Mouse (Mus musculus): ENCODE measurements around the gene Flot1. TPM values are rescaled to one million over a fixed set of nuclear protein-coding genes. Genes with fewer than 3 reads are reported as not detected.
"Not testable (repeated sequence)": the region's sequence is repeated elsewhere in the genome, so short reads cannot be mapped to it uniquely, and the experiment has no call there.

The Flot1 gene
- polyA plus RNA-seq, 1 experiment = 212 TPM

GRCm38 (mm10) chr17:35838570-35838969, 15.5 kb downstream of the Flot1 start:
- TF ChIP-seq CTCF (IDR thresholded peaks at IDR 0.05; ENCODE audit: extremely low read depth, insufficient read depth, low read length) = no peak
- H3K4me1 ChIP-seq (ENCODE audit: control insufficient read depth, insufficient read depth, low read length) = peaks cover 3% of the 10 kb centered on the region; the same call in 1 of the 2 replicates
- H3K4me3 ChIP-seq (ENCODE audit: insufficient read depth, low read length) = no peak overlapping the region; the same call in 1 of the 2 replicates
- H3K27ac ChIP-seq (ENCODE audit: insufficient read depth, low read length) = no peak overlapping the region

DNA sequence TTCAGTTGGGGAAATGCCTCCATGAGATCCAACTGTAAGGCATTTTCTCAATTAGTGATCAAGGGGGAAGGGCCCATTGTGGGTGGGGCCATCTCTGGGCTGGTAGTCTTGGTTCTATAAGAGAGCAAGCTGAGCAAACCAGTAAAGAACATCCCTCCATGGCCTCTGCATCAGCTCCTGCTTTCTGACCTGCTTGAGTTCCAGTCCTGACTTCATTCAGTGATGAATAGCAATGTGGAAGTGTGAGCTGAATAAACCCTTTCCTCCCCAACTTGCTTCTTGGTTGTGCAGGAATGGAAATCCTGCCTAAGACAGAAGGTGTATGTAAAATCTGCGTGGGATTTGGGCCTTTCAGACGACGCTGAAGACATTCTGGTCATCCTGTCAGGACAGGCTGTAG, 16.0 kb downstream of the Flot1 start:
- not testable (repeated sequence) for H3K27ac ChIP-seq (ENCODE audit: insufficient read depth, low read length); H3K4me3 ChIP-seq (ENCODE audit: insufficient read depth, low read length); H3K4me1 ChIP-seq (ENCODE audit: control insufficient read depth, insufficient read depth, low read length)

GRCm38 (mm10) chr17:35840561-35840960, 17.5 kb downstream of the Flot1 start:
- Histone ChIP-seq H3K4me3 (ENCODE audit: insufficient read depth, low read length) (peak overlapping the region; percentile 29; the same call in 1 of the 2 replicates), H3K27ac (ENCODE audit: insufficient read depth, low read length) (no peak overlapping the region), H3K4me1 (ENCODE audit: control insufficient read depth, insufficient read depth, low read length) (no peaks in the 10 kb centered on the region)
- TF ChIP-seq POLR2A (IDR thresholded peaks at IDR 0.05; ENCODE audit: extremely low read depth, insufficient read depth, low read length) = no peak
- TF ChIP-seq CTCF (IDR thresholded peaks at IDR 0.05; ENCODE audit: extremely low read depth, insufficient read depth, low read length) = no peak

DNA sequence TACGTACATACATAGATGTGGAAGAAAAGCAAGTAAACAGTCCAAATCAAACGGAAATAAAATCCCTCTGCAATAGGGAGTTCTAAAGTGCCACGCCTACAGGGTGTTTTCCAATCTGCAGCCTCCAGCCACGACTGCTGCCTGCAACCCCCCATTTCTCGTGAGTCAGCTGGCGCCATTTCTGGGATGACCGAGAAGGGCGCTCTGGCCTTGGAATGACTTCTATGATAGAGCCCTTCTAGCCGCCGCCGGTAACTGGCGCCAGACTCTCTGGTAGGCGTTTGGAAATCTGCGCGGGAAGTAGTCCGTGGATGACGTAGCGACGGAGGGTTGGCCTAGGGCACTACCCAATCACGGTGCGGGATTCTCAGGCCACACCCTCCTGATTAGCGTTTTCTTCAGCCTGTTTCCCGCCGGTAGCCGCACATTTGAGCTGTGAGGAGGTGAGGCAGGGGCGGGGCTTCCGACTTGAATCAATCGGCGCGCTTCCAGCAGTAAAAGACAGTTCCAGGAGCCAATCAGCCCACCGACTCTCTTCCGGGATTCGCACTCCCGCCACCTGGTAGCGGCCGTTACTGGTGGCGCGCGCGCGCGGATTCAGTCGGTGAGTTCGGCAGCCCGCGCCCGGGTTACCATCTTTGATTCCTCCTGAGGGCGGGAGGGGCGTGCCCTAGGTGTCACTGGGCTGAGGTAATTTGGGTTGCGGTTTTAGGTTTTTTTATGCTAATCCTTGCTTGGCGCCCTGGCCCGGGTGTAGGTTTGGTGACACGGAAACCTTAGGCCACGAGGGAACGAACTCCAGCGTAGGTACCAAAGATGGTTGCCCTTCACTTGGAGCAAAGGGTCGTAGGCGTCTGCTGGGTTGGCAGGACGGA, 18.3 kb downstream of the Flot1 start, which contains the start of gene Mdc1:
Gene Mdc1, plus strand, starts transcription at position 440 of the 875 bp plus-strand sequence.
- H3K4me3 ChIP-seq (ENCODE audit: insufficient read depth, low read length) = peak within 1 kb of the TSS; percentile 52
- no peak within 1 kb of the TSS for H3K27ac ChIP-seq (ENCODE audit: insufficient read depth, low read length)
- TF ChIP-seq POLR2A (IDR thresholded peaks at IDR 0.05; ENCODE audit: extremely low read depth, insufficient read depth, low read length) (peak; percentile 77), CTCF (IDR thresholded peaks at IDR 0.05; ENCODE audit: extremely low read depth, insufficient read depth, low read length) (no peak)
- H3K4me1 ChIP-seq (ENCODE audit: control insufficient read depth, insufficient read depth, low read length) = no peaks in the 10 kb centered on the region

- H3K4me3 ChIP-seq (ENCODE audit: insufficient read depth, low read length) = peak overlapping the region; percentile 52
- no peak overlapping the region for H3K27ac ChIP-seq (ENCODE audit: insufficient read depth, low read length)
- H3K4me1 ChIP-seq (ENCODE audit: control insufficient read depth, insufficient read depth, low read length) = no peaks in the 10 kb centered on the region
- TF ChIP-seq CTCF (IDR thresholded peaks at IDR 0.05; ENCODE audit: extremely low read depth, insufficient read depth, low read length) = no peak
- no peak for TF ChIP-seq POLR2A (IDR thresholded peaks at IDR 0.05; ENCODE audit: extremely low read depth, insufficient read depth, low read length)
These were observed 19.0 kb downstream of the Flot1 start for GRCm38 (mm10) chr17:35842006-35842405.

DNA sequence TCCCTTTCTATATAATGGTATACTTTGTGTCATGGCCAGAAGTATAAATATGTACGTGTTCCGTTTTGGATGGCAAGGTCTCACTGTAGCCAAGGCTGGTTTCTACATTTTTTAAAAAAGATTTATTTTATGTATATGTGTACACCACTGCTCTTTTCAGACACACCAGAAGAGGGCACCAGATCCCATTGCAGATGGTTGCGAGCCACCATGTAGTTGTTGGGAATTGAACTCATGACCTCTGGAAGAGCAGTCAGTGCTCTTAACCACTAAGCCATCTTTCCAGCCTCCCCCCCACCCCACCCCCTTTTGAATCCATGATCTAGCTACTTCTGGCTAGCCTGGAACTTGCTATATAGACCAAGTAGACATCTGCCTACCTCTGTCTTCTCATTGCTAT, 20.5 kb downstream of the Flot1 start:
- no peak overlapping the region for H3K27ac ChIP-seq (ENCODE audit: insufficient read depth, low read length)
- H3K4me1 ChIP-seq (ENCODE audit: control insufficient read depth, insufficient read depth, low read length) = no peaks in the 10 kb centered on the region
- H3K4me3 ChIP-seq (ENCODE audit: insufficient read depth, low read length) = no peak overlapping the region
- TF ChIP-seq POLR2A (IDR thresholded peaks at IDR 0.05; ENCODE audit: extremely low read depth, insufficient read depth, low read length) (no peak), CTCF (IDR thresholded peaks at IDR 0.05; ENCODE audit: extremely low read depth, insufficient read depth, low read length) (no peak)

GRCm38 (mm10) chr17:35848112-35848511, 25.1 kb downstream of the Flot1 start:
- Histone ChIP-seq H3K4me3 (ENCODE audit: insufficient read depth, low read length) (no peak overlapping the region), H3K27ac (ENCODE audit: insufficient read depth, low read length) (no peak overlapping the region), H3K4me1 (ENCODE audit: control insufficient read depth, insufficient read depth, low read length) (no peaks in the 10 kb centered on the region)
- TF ChIP-seq POLR2A (IDR thresholded peaks at IDR 0.05; ENCODE audit: extremely low read depth, insufficient read depth, low read length) (no peak), CTCF (IDR thresholded peaks at IDR 0.05; ENCODE audit: extremely low read depth, insufficient read depth, low read length) (peak; percentile 10; the same call in 1 of the 2 replicates)

- Histone ChIP-seq H3K4me3 (ENCODE audit: insufficient read depth, low read length) (no peak overlapping the region), H3K27ac (ENCODE audit: insufficient read depth, low read length) (no peak overlapping the region), H3K4me1 (ENCODE audit: control insufficient read depth, insufficient read depth, low read length) (no peaks in the 10 kb centered on the region)
- TF ChIP-seq POLR2A (IDR thresholded peaks at IDR 0.05; ENCODE audit: extremely low read depth, insufficient read depth, low read length) = no peak
- no peak for TF ChIP-seq CTCF (IDR thresholded peaks at IDR 0.05; ENCODE audit: extremely low read depth, insufficient read depth, low read length)
These were observed 27.9 kb downstream of the Flot1 start for GRCm38 (mm10) chr17:35850974-35851373.

DNA sequence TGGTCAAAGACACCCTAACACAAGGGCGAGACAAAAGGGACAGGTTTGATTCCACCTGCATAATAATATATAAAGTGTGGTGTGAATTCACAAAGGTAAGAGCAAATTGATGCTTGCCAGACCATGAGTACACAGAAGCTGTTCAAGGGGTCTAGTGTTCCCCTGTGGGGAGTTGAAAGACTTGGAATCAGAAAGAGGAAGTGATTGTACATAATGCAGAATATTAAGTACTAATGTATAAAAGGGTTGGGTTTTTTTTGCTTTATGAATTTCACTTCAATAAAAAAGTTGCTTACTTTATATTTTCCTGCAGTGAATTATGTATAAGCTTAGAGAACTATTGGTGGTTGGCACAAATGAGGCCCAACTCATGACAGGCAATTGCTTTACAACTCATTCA, 36.3 kb downstream of the Flot1 start:
- no peak for TF ChIP-seq POLR2A (IDR thresholded peaks at IDR 0.05; ENCODE audit: extremely low read depth, insufficient read depth, low read length)
- TF ChIP-seq CTCF (IDR thresholded peaks at IDR 0.05; ENCODE audit: extremely low read depth, insufficient read depth, low read length) = no peak
- H3K4me3 ChIP-seq (ENCODE audit: insufficient read depth, low read length) = no peak overlapping the region
- H3K4me1 ChIP-seq (ENCODE audit: control insufficient read depth, insufficient read depth, low read length) = no peaks in the 10 kb centered on the region
- H3K27ac ChIP-seq (ENCODE audit: insufficient read depth, low read length) = no peak overlapping the region

DNA sequence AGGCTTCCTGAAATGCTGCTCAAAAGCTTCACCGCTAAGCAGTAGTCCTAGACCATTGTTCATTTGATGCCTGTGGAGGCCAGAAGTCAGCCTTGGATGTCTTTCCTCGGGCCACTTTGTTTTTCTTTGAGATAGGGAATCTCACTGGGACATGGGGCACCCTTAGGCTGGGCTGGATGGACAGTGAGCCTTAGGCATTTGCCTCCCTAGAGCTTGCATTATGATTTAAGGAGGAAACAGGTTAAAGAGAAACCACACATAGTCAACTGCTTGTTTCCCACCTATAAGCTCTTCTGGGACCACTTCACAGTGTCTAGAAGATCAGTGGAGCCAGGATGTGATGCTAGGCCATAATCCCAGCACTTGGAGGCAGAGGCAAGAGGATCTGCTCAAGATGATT, 36.8 kb downstream of the Flot1 start:
- no peak overlapping the region for H3K27ac ChIP-seq (ENCODE audit: insufficient read depth, low read length)
- H3K4me3 ChIP-seq (ENCODE audit: insufficient read depth, low read length) = no peak overlapping the region
- TF ChIP-seq POLR2A (IDR thresholded peaks at IDR 0.05; ENCODE audit: extremely low read depth, insufficient read depth, low read length) (no peak), CTCF (IDR thresholded peaks at IDR 0.05; ENCODE audit: extremely low read depth, insufficient read depth, low read length) (no peak)
- H3K4me1 ChIP-seq (ENCODE audit: control insufficient read depth, insufficient read depth, low read length) = no peaks in the 10 kb centered on the region
